Mouse (Mus musculus) A20 (cell line): Measurements from ENCODE around the gene Nbr1.
"Not testable (repeated sequence)": the region's sequence is repeated elsewhere in the genome, so short reads cannot be mapped to it uniquely, and the experiment has no call there.

Source experiments
- DNase-seq: peaks from one replicate; pipeline ENCODE4 v3.0.0-alpha.2; 2011; ENCODE audit warnings: low read depth, low spot score

Nbr1 gene

GRCm38 (mm10) chr11:101582054-101583035, 30.4 kb downstream of the Nbr1 start, which contains the start of gene Tmem106a:
Gene Tmem106a (plus strand): TSS chr11:101582242.
- no peak for DNase-seq

GRCm38 (mm10) chr11:101583205-101583604, 31.3 kb downstream of the Nbr1 start:
- no peak for DNase-seq

GRCm38 (mm10) chr11:101585031-101585430, 33.1 kb downstream of the Nbr1 start:
- not testable (repeated sequence) for DNase-seq

GRCm38 (mm10) chr11:101585805-101586204, 33.9 kb downstream of the Nbr1 start:
- no peak for DNase-seq

GRCm38 (mm10) chr11:101587676-101588075, 35.7 kb downstream of the Nbr1 start:
- DNase-seq, result no peak

- no peak for DNase-seq
Observed at GRCm38 (mm10) chr11:101588868-101589267, 36.9 kb downstream of the Nbr1 start.

- peak; percentile 77 for DNase-seq
Observed at GRCm38 (mm10) chr11:101589444-101589843, 37.5 kb downstream of the Nbr1 start.

- DNase-seq, result no peak
Observed at GRCm38 (mm10) chr11:101589989-101590624, 38.2 kb downstream of the Nbr1 start.

GRCm38 (mm10) chr11:101599156-101599555, 47.2 kb downstream of the Nbr1 start, which contains the start of gene Gm11634:
Gene Gm11634 (minus strand): TSS chr11:101599256.
- no peak for DNase-seq

GRCm38 (mm10) chr11:101602491-101602890, 50.5 kb downstream of the Nbr1 start:
- DNase-seq, result peak; percentile 64

- no peak for DNase-seq
Observed at GRCm38 (mm10) chr11:101604116-101604515, 52.2 kb downstream of the Nbr1 start.

GRCm38 (mm10) chr11:101604531-101605453, 52.8 kb downstream of the Nbr1 start:
- DNase-seq, result peak; percentile 94

GRCm38 (mm10) chr11:101607134-101607533, 55.2 kb downstream of the Nbr1 start:
- not testable (repeated sequence) for DNase-seq

GRCm38 (mm10) chr11:101610445-101610844, 58.5 kb downstream of the Nbr1 start:
- no peak for DNase-seq

GRCm38 (mm10) chr11:101613596-101613995, 61.6 kb downstream of the Nbr1 start:
- DNase-seq, result no peak

- no peak for DNase-seq
Observed at GRCm38 (mm10) chr11:101614116-101614515, 62.2 kb downstream of the Nbr1 start.

- no peak for DNase-seq
Observed at GRCm38 (mm10) chr11:101615380-101615779, 63.4 kb downstream of the Nbr1 start.

- no peak for DNase-seq
Observed at GRCm38 (mm10) chr11:101616104-101616503, 64.2 kb downstream of the Nbr1 start.

GRCm38 (mm10) chr11:101616948-101617767, 65.2 kb downstream of the Nbr1 start:
- no peak for DNase-seq

- DNase-seq, result peak; percentile 65
Observed at GRCm38 (mm10) chr11:101617849-101618248, 65.9 kb downstream of the Nbr1 start.
